Mouse (Mus musculus) left cerebral cortex, adult 18-20 months (tissue): ENCODE results near the gene Pex26. TPM values are rescaled to one million over a fixed set of nuclear protein-coding genes. Genes with fewer than 3 reads are reported as not detected.

Experiments
- DNase-seq, 2 experiments: peaks; one replicate each; pipeline ENCODE4 v3.0.0; 2021 to 2022; ENCODE audit warnings: low spot score in 2 of 2, mixed read lengths in 1 of 2
- long read RNA-seq, 2 experiments: library from polyadenylated mRNA; stranded (forward); transcript quantifications; one replicate each; pipeline ENCODE4 v2.0.0; 2021
- total RNA-seq, 2 experiments: library from RNA; stranded (reverse); gene quantifications; 2 replicates each; pipeline ENCODE4 v1.2.3; 2021

The Pex26 gene
- total RNA-seq: 10 to 100 TPM; 14.4 to 16.4 TPM
- long read RNA-seq, experiment 1, full-length matches to known transcripts: 9 of 18 reads
- long read RNA-seq, experiment 1, partial matches to known transcripts: 1 of 18 reads
- long read RNA-seq, experiment 1, other reads (novel, unspliced or antisense): 8 of 18 reads
- long read RNA-seq, experiment 2, full-length matches to known transcripts: 5 of 14 reads
- long read RNA-seq, experiment 2, partial matches to known transcripts: 0 of 14 reads
- long read RNA-seq, experiment 2, other reads (novel, unspliced or antisense): 9 of 14 reads

DNA sequence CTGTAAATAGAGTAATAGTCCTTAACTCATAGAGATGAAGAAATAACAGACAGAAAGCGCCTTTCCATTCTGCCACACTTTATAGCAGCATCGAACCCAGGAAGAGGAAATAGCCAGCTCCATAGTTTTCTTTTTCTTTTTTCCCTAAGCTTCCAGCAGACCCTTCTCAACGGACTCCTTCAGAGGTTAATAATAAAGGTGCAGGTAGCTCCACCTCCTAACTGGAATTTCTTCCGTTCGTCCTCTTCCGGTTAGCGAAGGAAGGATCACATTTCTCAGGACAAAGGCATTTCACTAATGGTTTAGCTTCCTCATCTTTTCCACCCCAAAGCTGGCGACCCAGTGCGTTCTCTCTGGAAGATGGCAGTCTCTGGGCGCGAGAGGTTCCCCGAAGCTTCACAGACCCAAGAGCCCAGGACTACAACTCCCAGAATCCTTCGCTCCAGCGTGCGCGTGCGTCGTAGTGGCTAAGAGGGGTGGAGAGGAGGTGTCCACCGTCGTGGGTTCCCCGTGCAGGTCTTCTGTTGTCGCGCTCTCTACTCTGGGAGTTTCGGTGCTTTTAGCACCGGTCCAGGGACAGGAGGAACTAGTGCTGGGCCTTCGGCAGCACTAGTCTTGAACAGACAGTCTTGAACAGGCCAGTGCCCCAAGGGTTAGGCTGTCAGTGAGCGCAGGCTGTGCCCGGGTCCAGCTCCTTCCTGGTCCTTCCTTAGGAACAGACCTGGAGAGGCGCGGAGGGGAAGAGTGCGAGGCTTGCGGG is at the start of gene Pex26:
Gene Pex26, plus strand, starts transcription at position 254 of the 760 bp plus-strand sequence.
- peak; percentile 89 to 94 for DNase-seq

DNA sequence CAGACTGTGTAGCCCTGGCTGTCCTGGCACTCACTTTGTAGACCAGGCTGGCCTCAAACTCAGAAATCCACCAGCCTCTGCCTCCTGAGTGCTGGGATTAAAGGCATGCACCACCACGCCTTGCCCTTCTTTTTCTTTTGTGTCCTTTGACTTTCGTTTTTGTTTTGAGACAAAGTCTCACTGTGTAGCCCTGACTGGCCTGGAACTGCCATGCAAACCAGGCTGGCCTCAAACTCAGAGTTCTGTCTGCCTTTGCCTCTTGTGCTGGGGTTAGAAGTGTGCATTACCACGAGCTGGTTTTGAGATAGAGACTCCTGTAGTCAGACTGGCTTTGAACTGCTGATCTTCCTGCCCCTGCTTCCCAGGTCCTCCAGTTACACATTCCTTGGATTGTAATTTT is 49.2 kb upstream of the Pex26 start:
- DNase-seq: no peak

DNA sequence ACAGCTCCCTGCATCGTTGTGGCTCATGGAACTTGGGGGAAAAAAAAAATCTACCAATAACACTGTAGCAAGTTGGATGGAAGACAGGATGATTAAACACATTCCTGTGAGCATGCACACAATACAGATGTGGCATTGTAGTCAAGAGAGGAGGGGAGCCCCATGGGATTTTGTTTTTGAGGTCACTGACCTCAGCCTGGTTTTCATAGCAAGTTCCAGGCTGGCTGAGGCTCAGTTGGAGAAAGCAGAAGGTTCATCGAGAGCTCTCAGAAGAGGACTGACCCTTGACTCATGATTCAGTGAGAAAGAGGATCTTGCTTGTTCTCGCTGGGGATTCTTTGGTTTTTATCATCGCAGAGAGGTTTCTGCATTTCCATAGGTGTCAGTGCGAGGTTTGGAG is 48.6 kb upstream of the Pex26 start:
- DNase-seq: no peak

DNA sequence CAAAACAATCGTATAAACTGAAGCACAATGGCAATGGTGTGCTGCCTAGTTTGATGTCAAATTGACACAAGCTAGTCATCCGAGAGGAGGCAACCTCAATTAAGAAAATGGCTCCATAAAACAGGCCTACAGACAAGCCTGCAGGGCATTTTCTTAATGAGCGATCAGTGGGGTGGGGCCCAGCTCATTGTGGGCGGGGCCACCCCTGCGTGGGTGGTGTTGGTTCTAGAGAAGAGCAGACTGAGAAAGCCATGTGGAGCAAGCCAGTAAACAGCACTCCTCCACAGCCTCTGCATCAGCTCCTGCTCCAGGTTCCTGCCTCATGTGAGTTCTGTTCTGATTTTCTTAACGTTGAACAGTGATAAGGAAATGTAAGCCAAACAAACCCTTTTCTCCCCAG is 46.2 kb upstream of the Pex26 start:
- DNase-seq: no peak

DNA sequence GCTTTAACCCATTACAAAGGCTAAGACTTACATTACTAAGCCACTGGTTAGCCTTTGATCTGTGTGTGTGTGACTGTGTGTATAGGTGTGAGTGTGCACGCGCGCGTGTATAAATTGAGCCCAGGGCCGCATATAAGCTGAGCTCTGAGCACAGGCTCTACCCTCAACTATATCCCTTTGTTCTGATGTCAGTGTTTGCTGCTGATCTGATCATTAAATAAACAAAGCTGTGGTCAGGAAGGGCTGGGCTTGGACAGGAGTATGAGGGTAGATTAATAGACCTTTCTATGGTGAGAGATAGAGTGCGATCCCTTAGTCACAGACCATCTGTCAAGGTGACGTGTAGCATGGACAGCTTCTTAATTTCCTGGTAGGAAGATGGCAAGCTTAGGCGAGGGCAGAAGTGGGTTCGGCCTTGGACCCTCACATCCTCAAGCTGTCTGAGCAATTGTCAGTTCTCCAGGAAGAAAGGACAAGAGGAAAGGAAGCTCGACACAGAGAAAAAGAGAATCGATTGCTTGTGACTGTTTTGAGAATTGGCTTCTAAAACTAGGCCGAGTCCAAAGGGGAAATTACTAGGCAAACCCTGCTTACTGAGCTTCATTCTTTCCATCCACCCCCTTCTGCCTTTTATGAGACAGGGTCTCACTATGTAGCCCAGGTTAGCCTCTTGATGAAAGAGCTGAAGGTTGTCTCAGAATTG is 45.0 kb upstream of the Pex26 start:
- DNase-seq: no peak

DNA sequence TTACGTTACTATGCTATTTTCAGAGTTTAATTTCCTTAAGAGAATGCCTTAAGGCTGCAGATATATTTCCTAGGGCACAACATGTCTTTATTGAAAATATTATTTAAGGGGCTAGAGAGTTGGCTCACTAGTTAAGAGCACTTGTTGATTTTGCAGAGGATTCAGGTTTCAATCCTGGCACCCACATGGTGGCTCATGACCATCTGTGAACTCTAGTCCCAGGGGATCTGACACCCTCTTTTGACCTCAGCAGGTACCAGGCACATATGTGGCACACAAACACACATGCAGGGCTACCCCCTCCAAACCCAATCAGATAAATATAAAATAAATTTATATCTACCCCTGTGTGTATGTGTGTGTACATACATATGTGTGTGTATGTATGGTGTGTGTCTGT is 44.2 kb upstream of the Pex26 start:
- no peak for DNase-seq

DNA sequence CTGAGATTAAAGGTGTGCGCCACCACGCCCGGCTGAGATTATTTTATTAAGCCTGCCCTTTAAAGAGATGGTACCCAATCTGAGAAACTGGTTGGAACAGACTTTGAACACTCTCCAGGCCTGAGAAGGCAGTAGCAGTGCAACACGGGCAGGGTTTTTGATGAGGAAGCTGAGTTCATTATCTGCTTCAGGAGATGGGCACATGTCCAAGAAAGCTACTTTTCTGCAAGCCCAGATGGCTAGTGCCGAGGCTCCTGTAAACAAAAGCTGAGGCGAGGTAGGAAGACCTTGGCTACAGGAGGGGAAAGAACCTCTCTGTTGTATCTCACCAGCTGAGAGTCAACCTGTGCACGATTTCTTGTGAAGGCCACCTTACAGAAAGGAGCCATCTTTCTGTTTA is 41.2 kb upstream of the Pex26 start:
- no peak for DNase-seq

DNA sequence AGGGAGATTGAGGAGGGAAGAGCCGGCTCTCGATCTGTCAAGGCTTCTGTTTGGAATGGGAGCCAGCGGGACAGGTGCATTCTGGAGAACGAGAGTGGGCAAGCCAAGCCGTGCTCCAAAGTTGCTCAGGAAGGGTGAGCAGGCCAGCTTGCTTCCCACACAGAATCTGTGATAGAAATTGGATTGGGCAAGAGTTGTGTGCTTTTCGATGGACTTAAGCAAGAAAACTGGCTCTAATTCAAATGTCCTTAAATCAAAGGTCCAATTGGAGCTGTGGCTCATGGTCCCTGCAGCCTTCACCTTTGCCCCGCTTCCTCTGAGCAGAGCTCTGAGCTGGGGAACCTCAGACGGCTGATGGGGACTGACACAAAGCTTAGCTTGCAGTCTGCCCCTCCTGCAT is 40.0 kb upstream of the Pex26 start:
- DNase-seq: no peak

DNA sequence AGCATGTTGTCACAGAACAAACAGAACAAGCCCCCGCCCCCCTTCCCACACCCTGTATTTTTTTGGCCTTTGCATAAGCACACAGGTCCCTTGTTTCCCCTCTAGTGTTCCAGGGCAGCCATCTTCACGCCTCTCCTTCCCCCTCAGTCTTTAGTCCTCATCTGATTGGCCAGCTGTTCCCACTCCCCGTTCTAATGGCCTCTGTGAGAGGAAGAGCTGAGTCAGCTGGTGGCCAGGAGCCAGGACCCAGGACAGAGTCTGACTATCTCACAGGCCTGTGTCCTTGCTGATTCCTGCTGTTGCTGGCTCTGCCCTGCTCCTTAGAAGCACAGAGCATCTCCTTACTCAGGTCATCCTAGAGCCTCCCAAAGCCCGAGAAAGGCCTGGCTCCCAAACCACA is 39.4 kb upstream of the Pex26 start:
- peak in 1 of 2 experiments; percentile 8 for DNase-seq

DNA sequence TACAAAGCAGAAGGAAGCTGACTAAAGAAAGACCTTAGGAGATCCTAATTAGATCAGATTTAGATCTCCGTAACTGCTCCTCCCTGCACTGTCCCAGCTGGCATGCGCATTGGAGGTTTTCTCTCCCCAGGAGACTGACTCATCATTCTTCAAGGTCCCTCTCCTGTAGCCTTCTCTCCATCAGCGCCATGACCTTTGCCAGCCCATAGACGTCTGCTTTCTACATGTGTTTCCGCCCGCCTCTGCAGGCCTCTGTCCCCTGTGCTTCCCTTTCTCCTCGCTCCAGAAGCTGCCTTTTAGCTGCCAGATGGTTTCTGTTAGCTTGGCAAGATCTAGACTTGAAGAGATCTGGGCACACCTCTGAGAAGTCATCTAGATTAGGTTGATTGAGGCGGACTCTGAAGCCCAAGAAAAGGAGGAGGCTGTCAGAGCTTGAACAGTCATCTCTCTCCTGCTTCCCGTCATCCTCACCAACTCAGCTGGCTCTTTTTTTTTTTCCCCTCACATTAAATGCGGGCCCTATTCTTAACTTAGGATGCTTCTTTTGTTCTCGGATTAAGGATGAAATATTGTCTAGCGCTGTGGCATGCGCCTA is 38.4 kb upstream of the Pex26 start:
- no peak for DNase-seq

DNA sequence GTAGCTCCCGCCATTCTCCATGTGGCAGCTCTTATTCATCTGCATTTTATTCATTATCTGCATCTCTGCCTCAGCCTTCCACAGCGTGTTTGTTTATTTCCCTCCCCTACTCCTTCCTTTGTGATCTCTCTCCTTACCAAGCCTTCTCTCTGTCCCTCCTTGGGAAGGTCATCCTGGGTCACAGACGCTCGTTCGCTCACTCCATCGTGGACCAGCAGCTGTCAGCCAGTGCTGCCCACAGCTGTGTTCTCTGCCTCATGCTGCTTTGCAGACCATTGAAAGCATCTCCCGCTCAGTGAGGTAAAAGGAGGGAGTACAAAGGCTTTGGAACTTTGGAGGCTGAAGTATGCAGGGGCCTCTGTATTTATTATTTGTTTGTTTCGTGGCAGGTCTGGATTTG is 37.6 kb upstream of the Pex26 start:
- DNase-seq: no peak

DNA sequence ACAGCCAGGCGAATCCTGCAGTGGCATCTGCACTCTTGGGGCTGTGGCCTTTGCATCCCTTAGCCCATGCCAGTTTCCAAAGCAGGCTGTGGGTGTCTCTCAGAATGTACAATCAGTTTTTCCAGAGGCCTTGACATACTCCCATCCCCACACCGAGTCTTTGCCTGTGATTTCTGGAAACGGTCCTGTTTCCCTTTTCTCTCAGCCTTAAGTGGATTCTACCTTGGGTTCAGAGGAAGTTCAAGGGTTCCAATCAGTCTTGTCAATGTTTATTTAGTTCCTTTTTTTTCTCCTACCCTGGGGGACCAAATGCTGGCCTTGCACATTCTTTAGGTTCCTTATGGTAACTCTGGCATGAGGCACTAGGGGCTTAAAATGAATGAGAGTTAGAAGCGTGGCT is 36.7 kb upstream of the Pex26 start:
- DNase-seq: no peak

DNA sequence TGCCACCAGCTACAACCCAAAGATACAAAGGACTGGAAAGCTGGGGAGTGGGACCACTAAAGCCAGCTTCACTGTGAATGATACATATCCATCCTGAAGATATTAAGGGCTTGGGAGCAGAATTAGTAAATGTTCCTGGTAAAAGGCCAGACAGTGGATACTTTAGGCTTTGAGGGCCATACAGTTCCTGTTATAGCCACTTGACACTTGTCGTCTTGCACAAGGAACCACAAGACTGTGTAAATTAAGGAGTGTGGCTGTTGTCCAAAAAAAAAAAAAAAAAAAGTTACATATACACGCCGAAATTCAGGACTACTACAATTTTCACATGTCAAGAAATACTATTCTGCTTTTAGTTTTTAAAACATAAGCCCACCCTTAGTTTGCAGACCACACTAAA is 35.1 kb upstream of the Pex26 start:
- DNase-seq: no peak

DNA sequence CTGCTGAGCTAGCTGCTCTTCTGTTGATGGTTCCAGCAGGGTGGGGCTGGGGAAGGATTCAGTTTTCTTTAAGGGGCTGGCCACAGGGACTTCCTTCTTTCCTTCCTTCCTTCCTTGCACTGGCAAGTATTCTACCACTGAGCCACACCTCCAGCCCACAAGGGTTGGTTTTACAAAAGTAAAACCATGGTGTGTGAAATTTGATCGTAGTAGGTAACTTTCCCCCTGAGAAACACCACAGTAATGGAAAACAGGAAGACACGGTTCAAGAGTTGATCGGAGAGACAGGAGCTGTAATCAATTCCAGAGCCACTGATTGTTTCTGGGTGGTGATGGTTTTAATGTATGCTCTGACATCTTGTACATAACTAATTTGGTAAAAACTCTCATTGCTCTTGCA is 34.0 kb upstream of the Pex26 start:
- DNase-seq: no peak

DNA sequence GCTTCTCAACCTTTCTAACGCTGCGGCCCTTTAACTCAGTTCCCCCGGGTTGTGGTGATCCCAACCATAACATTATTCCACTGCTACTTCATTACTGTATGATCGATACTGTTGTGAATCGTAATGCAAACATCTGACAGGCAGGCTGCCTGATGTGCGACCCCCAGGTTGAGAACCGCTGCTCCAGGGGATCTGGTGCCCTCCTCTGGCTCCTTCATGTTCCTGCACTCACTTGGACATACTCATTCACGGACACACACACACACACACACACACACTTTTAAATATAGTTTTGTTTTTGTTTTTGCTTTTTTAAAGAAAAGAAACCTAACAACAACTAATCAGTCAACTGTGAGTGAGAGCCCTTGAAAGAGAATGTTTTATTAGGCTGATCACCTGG is 33.3 kb upstream of the Pex26 start:
- DNase-seq: no peak

DNA sequence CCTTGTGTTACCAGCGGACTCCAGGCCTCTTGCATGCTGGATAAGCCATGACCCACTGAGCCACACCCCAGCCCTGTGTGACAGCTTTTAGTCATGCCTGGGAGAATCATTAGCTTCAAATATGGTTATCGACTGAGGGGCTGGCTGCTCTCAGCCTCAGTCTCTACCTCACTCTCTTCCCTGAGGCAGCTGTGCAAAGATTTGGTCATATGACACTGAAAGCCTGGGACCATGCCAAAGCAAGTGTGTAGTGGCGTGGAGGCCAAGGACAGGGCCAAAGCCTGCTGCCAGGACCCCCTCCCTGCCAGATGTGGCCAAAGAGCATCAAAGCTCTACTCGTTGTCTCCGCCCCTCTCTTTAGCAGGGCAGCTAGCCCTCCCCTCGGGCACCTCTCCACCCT is 31.7 kb upstream of the Pex26 start:
- DNase-seq: no peak

DNA sequence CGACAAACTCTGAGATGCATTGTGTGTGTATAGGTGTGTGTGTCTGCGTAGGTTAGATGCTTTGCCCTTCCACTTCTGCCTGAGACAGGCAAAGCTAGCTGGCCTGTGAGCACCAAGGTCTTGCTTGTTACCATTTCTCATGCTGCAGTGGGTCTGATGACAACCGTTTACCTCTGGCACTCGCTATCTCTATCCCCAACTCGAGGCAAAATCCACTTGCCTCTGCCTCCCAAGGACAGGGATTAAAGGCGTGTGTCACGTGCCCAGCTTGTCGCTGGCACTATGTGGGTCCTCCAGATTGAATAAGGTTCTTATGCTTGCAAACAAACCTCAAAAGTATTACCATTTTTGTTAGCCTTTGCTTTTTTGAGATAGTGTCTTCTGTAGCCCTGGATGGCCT is 30.3 kb upstream of the Pex26 start:
- no peak for DNase-seq

DNA sequence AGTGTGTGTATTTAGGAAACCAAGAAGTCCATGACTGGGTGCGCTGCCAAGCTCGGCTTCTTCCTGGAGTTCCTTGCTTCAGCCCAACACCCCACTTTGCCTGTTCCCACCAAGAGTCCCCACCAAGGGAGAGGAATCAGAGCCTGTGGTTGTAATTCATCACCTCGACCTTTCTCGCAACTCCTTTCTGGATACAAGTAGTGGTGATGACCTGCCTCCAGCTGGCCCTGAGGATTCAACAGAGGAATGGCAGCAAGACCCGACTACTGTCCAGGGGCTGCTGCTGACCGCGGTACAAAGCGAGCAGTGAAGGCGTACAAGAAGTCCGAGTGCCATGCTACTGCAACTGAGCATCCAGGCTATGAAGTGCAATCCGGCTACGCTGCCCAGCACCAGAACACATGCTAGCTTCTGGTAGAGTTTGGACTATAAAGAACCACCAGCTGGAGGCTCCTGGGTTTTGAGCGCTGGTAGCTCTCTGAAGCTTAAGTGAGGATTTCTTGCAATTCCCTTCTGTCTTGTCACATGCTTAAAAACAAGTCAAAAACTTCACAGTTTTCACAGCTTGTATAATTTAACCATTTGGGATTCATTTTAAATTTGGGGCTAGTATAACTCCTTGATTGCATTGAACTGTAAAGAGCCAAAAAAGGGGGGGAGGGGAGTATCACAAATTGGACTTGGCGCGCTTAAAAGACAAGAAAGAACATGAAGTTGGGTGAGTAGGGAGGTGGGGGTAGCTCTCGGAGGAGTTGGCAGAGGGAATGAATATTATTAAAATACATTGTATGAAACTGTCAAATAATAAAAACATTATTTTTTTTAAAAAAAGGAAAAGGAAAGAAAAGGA is 28.8 kb upstream of the Pex26 start:
- peak; percentile 17 to 39 for DNase-seq

DNA sequence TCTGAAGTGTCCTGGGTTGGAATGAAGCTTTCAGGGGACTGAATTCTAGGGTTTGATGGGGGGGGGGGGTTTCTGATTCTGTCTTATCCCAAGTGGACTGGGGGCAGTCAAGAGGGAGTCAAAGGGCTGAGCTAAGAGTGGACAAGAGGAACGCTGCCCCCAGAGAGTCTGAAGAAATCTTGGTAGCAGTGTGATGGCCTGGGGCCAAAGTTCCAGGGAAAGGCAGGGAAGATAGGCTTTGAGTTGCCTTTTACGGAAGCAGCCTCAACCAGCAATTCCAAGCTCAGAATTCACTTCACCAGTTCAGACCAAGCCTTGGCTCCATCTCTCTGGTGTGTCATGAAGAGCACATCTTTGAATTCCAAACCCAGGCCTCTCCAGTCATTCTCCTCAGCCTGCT is 27.4 kb upstream of the Pex26 start:
- no peak for DNase-seq

DNA sequence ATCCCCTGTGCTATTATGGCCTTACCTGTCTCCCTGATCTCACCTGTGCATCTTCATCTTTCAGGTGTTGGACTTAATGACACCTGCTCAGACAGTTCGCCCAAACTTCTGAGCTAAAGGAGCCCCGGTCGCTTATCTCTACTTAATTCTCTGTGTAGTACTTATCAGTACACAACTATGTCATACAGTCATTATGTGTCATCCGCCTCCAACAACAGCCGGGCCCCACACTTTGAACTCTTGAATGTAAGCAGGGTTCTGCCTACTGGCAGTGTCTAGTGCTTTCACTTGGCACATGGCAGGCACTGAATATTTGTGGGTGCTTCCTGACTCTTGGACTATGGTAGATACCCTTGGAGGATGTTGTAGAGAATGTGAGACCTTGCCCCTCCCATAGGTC is 23.9 kb upstream of the Pex26 start:
- DNase-seq: no peak

DNA sequence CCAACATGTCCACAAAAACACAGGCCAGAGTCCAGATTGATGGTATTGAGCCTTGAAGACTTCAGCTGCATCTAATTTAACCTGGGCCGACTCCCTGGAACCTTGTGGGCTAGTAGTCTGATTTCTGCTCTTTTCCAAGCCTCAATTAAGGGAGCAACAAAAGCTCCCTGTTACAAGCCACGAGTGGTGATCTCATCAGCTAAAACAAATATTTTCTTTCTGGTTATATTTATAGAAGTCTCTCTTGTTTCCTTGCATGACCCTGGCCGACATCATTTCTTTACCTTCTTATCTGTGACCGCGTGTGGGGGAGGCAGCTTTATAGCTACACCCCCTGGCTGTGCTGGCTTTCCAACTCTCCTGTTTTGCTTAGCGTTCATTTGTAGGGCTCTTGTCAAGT is 23.3 kb upstream of the Pex26 start:
- DNase-seq: no peak
